Mouse (Mus musculus): ENCODE data around the gene Meox1. TPM values are rescaled to one million over a fixed set of nuclear protein-coding genes. Genes with fewer than 3 reads are reported as not detected.
A peak's percentile ranks its signal among the peaks of the same experiment; 100 is the strongest.

Gene Meox1
- total RNA-seq, 2 experiments from 2014 or later, result 0.34 to 0.49 TPM

DNA sequence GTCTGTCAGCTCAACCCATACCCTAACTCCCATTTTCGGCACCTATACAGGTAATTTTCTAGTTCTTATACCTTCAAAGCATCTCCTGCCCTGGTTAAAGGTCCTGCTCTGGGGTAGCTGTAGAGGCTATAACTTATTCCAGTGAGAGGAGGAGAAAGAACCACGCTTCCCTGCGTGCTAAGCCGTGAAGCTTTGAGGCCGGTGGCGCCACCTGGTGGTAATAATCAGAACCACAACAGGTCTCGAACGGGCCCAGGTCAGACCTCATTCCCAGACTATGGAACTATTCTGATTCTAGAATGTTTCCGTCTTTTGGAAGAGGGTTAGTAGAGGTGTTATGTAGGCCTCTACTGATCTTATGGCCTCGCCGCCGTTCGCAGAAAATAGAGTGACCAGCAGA is 10.9 kb upstream of the Meox1 start:
- intact Hi-C loops (cut with DNase I), result loop anchor here (1.0 kb wide), 1 partner anchor 92 kb away; no protein-coding TSS in a partner anchor
- DNase-seq (ENCODE audit: low spot score in 2 of 2), result peak; percentile 55 to 71

DNA sequence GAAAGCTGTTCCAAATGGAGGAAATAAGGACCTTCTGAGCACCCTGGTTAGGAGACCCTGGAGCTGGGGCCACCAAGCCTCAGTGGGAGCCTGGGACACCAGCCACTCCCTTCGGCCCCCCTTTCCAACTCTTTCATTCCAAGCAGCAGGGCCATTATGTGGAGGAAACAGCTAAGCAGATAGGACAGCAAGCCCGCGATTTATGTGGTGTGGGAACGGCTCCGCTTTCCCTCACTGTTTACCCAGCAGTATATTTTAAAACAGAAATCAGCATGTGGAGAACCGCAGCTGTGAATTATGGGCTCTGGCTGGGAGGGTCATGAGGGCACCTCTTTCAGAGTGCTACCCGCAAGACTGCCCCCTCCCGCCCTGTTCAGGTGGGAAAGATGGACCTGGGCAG is 7.1 kb upstream of the Meox1 start:
- no peak for DNase-seq (ENCODE audit: low spot score in 2 of 2)
- intact Hi-C loops (cut with DNase I), result no loop called here

DNA sequence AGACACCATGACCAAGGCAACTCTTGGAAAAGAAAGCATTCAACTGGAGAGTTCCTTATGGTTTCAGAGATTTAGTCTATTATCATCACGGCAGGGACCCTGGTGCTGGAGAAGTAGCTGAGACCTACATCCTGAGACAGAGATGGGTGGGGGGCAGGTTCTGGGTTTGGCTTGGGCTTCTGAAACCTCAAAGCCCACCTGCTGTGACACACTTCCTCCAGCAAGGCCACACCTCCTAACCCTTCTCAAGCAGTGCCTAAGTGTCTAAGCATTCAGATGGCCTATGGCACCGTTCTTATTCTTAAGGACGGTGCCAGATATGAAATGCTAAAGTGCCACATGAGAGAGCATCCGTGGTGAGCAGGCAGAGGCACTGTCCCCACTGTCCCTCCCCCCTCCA is 4.2 kb upstream of the Meox1 start:
- no peak for DNase-seq (ENCODE audit: low spot score in 2 of 2)
- intact Hi-C loops (cut with DNase I), result no loop called here

DNA sequence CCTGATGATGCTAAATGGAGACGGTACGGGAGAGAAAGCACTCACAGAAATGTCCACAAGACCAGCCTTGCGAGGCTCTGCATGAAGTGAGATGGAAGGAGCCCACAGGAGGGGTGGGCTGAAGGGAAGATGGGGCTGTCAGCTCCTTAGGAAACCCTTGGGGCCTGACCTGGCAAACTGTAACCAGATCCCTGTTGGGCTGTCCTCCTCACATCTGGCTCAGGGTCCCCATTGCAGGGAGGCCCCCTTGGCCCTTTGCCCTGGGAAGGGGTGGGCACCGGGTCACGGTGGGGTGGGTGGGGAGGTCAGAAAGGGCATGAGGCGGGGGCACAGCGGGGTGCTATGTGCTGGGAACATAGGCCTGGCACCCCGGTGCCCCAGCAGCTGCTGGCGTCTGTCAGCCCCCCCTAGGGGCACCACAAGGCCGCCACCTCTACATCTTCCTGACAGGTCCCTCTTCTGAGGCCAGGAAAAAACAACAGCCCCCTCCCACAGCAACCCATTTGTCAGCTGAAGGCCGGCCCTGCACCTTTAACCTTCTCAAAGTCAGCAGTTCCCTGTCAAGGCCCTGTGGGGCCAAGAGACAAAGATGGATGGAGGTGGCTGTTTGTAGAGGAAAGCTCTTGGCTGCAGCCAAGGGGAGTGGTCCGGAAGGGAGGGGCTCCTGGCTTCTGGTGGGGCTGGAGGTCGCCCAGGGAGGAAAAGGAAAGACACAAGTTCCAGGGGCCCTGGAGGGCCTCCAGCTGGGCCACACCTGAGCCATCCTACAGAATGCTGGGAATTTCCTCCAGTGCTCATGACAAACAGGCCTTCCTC is 2.6 kb upstream of the Meox1 start:
- intact Hi-C loops (cut with DNase I), result no loop called here
- no peak for DNase-seq (ENCODE audit: low spot score in 2 of 2)

DNA sequence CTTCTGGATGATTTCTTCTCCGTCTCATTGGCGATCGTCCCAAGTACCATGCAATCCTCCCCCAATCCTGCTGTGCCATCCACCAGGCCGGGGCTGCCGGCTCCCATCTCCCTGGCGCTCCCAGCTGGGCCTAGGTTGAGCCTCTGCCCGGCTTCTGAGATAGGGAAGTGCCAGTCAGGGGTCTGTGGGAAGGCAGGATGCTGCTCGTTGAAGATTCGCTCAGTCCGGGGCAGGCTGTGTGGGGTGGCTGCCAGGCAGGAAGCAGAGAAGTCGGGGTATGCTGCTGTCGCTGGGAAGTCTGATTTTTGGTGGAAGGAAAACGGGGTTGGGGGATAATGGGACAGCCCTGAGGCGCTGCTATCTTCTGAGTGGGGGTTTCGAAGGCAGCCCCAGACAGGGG is 614 bp downstream of the Meox1 start:
- intact Hi-C loops (cut with DNase I), result no loop called here
- no peak for DNase-seq (ENCODE audit: low spot score in 2 of 2)

DNA sequence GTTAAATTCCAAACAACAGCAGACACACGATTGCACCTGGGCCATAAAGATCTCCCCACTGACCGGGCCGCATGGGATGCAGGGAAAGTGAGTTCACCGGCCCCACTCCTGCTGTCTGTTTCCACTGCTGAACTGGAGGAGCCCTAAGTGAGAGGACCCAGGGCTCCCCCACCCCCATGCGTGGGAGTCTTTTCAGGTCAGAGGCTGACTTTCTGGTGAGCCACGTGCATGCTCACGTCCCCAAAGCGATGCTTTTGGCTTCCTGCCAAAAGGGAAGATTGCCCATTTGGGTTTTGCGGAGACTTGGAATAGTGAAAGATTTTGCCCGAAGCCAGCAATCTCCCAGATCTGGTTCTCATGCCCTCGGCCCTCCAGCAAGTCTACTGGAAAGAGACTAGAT is 2.7 kb downstream of the Meox1 start:
- intact Hi-C loops (cut with DNase I), result no loop called here

DNA sequence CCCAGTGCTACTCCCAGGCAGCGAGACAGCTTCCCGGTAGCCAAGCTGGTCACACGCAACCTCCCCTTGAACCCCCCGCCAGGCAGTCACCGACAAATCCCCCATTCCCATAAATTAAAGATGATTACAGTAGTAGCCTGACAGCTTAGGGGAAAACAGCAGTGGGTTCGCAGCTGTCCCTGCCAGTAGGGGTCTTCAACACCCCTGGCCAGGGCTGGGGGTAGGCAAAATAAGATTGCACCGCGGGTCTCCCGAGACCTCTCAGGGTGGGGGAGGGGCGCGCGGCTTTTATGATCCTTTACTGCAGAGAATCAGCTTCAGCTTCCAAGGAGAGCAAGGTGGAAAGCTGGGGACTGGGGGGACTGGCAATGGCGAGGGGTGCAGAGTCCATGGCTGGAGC is 4.4 kb downstream of the Meox1 start:
- no peak for DNase-seq (ENCODE audit: low spot score in 2 of 2)
- intact Hi-C loops (cut with DNase I), result no loop called here

More for the DNA sequence above, 2.7 kb downstream of the Meox1 start:
- DNase-seq (ENCODE audit: low spot score in 2 of 2), result no peak

DNA sequence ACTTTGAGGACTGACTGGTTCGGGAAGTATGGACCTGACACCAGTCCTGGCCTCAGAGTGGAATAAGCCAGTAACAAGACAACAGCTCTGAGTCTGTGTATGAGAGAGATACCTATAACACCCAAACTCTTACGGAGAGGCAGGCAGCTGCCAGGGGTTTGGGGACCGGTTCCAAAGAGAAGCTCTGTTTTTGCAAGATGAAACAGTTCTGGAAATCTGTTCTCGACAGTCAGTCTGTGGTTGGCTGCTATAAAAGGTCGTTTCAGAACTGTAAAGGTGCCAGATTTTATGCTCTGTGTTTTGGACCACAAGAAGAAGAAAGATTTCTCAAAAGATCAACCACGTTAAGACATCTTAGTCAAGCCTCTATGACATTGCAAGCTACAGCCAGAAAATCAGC is 5.4 kb downstream of the Meox1 start:
- intact Hi-C loops (cut with DNase I), result no loop called here
- no peak for DNase-seq (ENCODE audit: low spot score in 2 of 2)

DNA sequence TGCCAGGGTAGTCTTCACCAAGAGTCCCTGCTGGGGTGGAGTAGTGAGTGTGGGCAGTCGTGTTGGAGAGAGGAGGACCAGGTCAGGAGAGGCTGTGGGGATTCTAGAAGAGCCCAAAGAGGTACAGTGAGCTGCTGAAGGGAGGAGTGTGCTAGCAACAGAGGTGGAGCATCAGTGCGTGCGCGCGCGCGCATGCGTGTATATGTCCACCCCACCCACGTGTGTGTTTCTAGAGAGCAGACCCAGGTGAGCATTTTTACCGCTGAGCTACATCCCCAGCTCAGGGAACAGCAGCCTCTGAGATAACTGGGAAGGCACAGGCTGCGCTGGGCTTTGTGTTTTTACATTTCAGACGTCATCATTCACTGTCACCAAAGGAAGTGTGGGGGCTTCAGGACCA is 7.7 kb downstream of the Meox1 start:
- intact Hi-C loops (cut with DNase I), result no loop called here

DNA sequence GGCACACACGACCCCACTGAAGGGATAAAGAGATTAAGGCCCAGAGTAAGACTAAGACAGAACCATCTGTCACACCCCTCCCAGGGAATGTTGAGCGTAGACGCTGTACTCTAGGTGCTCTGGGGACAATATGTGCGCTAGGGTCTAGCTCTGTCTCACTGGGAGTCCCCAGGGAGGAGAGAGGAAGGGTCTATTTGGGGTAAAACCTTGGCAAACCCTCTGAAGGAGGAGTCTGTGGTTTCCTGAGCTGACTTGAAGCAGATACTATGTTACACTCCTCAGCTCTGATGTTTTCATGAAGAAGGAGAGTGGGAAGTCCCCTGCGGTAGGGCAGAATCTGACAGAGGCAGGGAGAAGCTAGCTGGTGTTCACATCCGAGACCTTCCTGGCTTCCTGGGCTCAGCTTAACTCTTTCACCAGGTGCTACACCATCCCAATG is 8.3 kb downstream of the Meox1 start:
- intact Hi-C loops (cut with DNase I), result no loop called here
- DNase-seq (ENCODE audit: low spot score in 2 of 2), result no peak

More for the DNA sequence above, 7.7 kb downstream of the Meox1 start:
- DNase-seq (ENCODE audit: low spot score in 2 of 2), result no peak

DNA sequence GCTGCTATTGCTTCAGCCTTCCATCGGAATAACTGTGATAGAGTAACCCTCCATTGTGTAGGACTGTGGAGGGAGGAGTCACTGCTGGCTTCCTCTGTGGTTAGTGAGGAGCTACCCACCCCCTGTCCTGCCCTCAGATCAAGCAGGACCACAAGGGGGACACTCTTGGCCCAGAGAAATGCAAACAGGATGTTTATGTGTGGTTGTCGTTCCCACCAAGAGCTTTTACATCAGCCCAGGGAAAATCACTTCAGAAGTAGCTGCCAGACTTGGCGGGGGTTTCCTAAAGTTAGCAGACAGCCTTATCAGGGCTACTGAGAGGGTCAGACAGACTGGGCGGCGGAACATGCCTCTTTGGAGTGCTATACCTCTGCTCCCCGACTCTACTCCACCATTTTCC is 8.9 kb downstream of the Meox1 start:
- DNase-seq (ENCODE audit: low spot score in 2 of 2), result no peak
- intact Hi-C loops (cut with DNase I), result no loop called here

DNA sequence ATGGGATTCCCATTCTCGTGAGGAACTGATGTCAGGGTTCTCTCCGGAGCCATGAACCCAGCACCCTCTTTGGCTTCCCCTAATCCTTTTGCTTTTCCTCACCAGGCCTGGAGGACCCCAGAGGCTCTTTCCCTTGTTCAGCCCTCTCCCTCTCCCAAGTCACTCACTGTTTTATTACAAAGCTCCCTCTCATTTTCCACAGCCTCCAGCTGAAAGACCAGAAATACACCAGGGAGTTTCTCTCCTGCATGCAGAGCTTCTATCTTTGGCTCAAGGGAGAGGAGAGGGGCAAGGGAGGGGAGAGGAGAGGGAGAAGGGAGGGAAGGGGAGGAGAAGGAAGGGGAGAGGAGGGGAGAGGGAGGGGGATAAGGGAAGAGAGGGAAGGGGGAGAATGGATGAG is 10.3 kb downstream of the Meox1 start:
- intact Hi-C loops (cut with DNase I), result no loop called here
- DNase-seq (ENCODE audit: low spot score in 2 of 2), result no peak

DNA sequence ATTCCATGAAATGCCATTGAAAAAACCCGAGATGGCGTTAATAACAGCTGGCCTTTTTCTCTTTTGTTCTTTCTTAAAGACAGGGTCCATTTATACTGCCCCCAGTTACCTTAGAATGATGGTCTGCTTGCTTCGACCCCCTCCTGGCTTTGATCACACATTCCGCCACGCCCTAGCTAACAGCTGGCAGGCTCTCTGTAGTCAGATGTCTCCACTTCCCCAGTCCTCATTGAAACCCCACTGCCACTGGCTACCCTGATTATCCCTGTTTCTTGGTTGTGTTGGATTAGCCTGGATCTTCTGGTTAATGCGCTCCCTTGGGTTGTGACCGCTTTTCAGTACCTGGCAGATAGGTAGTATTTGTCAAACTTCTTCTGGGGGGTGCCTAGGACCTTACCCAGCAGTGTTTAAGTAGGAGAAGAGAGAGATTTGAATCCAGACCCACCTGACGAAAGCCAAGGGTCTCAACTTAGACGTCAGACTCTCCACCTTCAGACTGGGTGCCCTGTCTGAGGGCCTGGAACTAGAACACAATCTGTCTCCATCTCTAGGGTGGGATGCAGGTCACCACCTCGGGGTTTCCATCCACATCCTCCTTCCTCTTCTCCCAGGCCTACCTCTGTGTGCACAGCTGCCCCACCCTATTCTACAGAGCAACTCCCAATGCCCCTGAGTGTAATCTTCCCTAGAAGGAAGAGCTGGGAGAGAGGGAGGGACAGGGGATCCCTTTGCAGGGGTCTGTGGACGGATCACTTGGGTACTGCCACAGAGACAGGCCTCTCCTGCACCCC is 11.5 kb downstream of the Meox1 start:
- intact Hi-C loops (cut with DNase I), result no loop called here
- no peak for DNase-seq (ENCODE audit: low spot score in 2 of 2)

DNA sequence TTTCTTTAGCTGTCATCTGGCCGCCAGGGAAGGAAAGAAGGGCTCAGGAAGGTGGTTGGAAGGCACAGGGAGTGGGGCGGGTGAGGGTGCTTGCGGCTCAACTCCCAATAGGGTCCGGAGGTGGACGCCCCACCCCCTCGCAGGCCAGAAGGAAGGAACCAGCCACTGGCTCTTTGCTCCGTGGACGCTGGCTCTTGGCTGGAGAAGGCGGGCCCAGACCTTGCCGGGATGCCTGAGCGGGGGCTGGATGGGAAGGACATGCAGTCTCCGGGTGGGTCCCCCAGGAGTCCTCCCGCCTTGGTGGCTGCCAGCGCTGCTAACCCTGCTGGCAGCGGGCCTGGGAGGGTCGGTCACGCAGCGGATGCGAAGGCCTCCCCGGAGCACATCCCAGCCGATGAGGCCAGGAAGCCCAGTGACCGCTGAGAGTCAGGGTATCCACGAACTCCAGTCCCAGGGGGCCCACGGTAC is 12.5 kb downstream of the Meox1 start:
- intact Hi-C loops (cut with DNase I), result no loop called here
- peak in 1 of 2 experiments; percentile 29 for DNase-seq (ENCODE audit: low spot score in 2 of 2)

DNA sequence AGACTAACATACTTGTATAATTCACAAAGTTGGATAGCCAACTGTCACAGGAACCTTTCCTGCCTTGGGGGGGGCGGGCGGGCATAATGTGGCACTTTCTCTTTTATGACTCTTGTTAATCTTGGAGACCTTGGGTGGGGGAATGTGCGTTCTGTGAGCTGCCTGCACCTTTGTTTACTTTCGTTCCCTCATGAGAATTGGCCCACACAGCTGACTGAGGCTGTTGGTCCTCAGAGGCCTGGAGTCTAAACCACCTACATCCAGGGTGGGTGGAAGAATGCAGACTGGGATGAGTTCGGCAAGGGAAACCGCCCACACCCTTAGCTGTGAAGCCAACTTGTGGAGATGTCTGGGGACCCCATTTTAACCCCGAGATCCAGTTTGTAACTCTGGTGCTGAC is 13.0 kb downstream of the Meox1 start:
- no peak for DNase-seq (ENCODE audit: low spot score in 2 of 2)
- intact Hi-C loops (cut with DNase I), result no loop called here

DNA sequence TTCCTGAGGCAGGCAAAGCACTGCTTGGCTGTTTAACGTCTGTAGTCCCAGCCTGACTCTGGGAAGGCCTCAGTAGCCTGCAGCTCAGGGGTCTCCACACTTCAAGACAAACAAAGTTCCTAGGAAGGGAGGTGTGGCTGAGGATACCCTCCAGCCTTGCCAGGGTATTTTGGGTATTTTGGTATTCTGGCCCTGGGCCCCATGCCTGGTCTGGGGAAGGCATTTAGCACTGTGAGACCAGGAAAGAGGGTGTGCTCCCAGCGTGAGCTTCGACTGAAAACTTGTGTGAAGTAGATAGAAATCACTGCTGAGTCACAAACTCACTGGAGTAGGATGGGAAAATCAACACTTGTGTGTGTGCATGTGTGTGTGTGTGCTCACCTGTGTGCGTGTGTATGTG is 14.5 kb downstream of the Meox1 start:
- DNase-seq (ENCODE audit: low spot score in 2 of 2), result no peak
- intact Hi-C loops (cut with DNase I), result no loop called here

DNA sequence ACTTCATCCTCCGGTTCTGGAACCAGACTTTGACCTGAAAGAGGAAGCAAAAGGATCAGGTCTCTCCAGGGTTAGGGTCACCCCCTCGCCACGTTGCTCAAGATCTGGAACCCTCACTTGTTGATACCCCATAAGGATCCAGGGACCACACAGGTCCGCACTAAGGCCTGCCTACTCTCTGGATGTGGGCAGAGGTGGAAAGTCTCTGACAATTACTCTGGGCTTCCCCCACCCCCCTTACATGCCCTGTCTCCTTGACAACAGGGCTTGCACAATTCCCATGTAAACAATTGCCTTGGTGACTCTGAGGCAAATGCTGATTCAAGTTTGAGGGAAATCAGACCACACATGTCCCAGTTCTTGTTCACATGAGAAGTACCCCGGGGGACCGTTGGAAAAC is 15.5 kb downstream of the Meox1 start:
- no peak for DNase-seq (ENCODE audit: low spot score in 2 of 2)
- intact Hi-C loops (cut with DNase I), result no loop called here

DNA sequence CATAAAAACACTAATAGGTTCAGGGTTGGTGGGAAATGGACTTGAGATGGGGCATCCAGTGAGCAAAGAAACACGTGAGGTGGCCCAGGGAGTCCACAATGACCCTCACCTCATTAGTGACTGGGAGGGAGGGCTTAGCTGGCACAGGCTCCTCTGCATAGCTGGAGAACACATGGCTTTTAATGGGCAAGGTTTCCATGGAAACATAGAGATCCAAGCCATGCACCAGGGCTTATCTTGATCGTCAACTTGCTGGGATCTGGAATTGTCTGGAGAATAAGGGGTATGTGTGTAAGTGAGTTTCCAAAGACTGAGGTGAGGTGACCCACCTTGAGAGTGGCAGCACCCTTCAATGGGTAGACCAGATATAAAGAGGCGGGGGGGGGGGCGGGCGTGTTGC is 19.2 kb downstream of the Meox1 start:
- no peak for DNase-seq (ENCODE audit: low spot score in 2 of 2)
- intact Hi-C loops (cut with DNase I), result no loop called here

DNA sequence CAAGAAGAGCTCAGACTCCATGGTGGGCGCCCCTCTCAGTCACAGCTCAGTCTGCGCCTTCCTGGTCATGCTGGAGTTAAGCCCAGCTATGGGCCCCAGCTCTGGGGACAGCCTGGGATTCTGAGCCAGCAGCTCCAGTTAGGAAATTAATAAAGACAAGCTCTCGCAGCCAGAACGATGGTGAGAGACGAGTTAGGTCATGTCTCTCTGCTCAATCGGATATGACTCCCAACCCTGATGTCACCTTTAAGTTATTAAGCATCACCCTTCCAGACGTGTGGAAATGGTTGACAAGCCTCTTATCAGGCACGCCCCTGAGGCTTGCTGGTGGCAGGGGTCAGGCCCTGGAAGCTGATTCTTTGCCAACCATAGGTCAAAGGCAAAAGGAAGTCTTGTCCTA is 20.3 kb downstream of the Meox1 start:
- no peak for DNase-seq (ENCODE audit: low spot score in 2 of 2)
- intact Hi-C loops (cut with DNase I), result no loop called here

DNA sequence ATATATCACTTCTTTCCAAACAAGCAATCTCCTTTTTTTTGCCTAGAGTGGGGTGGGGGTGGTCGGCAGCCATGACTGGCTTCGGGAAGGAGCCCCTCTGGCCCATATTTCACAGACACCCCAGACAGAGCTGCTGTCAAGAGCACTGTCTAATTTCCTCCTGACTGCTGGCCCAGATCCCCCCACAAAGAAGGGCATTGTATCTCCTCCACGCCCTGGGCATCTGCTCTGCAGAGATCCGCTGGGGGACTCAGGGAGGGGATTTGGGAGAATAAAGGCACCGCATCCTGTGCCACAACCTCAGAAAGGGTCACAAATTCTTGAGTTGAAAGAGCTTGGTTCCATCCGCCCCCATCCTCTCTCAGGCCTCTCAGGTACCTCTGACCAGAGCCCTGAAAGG is 22.7 kb downstream of the Meox1 start:
- no peak for DNase-seq (ENCODE audit: low spot score in 2 of 2)
- intact Hi-C loops (cut with DNase I), result no loop called here
